Mouse (Mus musculus) embryo, embryonic 11.5 days (tissue): ENCODE measurements at regions not wholly inside any gene's neighbourhood (a gene's known extent, or its start where the extent isn't known, plus 50 kb on each side); places are given as distances from the start of the nearest gene placed in this dataset.

Source experiments
- DNase-seq: peaks from one replicate; pipeline ENCODE4 v3.0.0-alpha.2; 2012; ENCODE audit warnings: low read depth, low spot score

GRCm38 (mm10) chr14:46296275-46296674 lies 82.9 kb upstream of the Gm15217 start:
- no peak for DNase-seq

- no peak for DNase-seq
These were observed 78.7 kb upstream of the Gm15217 start for GRCm38 (mm10) chr14:46300546-46300945.

- no peak for DNase-seq
These were observed 76.6 kb upstream of the Gm15217 start for GRCm38 (mm10) chr14:46302601-46303000.

GRCm38 (mm10) chr14:46305267-46305666 lies 73.9 kb upstream of the Gm15217 start:
- DNase-seq = no peak

GRCm38 (mm10) chr14:46313064-46313463 lies 66.2 kb upstream of the Gm15217 start:
- no peak for DNase-seq

GRCm38 (mm10) chr14:46316521-46316920 lies 62.7 kb upstream of the Gm15217 start:
- no peak for DNase-seq

GRCm38 (mm10) chr14:46317406-46318045 lies 61.7 kb upstream of the Gm15217 start:
- DNase-seq = no peak

- DNase-seq = no peak
These were observed 51.1 kb upstream of the Gm15217 start for GRCm38 (mm10) chr14:46328064-46328463.
